Comparison of ENCODE assay signal across 17 mouse cellular contexts in the genomic region with DNA sequence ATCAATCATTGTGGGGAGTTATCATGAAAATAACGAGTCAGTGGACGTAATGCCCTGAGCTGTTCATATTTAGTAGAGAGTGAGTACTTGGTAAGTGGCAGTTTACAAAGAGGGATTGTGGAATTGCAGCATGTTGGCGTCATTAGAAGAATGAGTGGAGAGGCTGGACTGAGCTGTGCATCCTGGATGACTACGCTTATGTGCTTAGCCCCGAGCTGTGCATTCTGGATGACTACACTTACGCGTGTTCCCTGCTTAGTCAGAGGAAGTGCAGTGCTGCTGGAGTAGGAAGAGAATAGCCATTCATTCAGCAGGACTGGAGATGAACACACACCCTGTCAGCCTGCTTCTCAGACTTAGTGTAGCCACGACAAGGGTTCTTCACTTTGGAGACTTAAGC.
A peak's percentile ranks its signal among the peaks of the same experiment; 100 is the strongest.
DNase-seq lines count a peak whose midpoint lies in the region.
"Had no signal": no experiment of that assay in that cellular context is flagged by ENCODE, and none has a peak within 500 bp of the region (broad histone marks: within the 10 kb centered on the region; RNA-seq: fewer than 3 reads in every experiment).

No protein-coding gene starts in this region.

- DNase-seq in retina, postnatal 1 day: peak; percentile 46
- no peak for DNase-seq in retina, embryonic 14.5 days (ENCODE audit: low spot score)
- DNase-seq in Muller cell, postnatal 12 days (ENCODE audit: inconsistent ontology term): peak; percentile 54
- peak; percentile 39 for DNase-seq in brain, adult 2 months (ENCODE audit: low read depth, low spot score)
- no peak for DNase-seq in right cerebral cortex, postnatal 10 days (ENCODE audit: low spot score in 2 of 2)
- no peak for DNase-seq in spleen, postnatal 14 days (ENCODE audit: low spot score in 2 of 2)
- DNase-seq in urinary bladder, postnatal 25 days (ENCODE audit: low spot score): no peak
- DNase-seq: adrenal gland, postnatal 14 days; B cell, adult 2 months; cerebellum, adult 11-12 months; cerebellum, adult 8-10 months; cerebellum, postnatal 10 days; cerebellum, postnatal 36 days; embryo, embryonic 11 days; gastrocnemius, postnatal 25 days; heart, adult 2 months; kidney, adult 11 months had no signal

Comparison
In these comparisons a context has a peak if more than half of its experiments do, and no peak if none do; other contexts are left out.
1. DNase-seq: peak in retina, postnatal 1 day (single experiment), Muller cell, postnatal 12 days (single experiment) and brain, adult 2 months (single experiment); none in retina, embryonic 14.5 days (single experiment), right cerebral cortex, postnatal 10 days (0 of 2), spleen, postnatal 14 days (0 of 2) and urinary bladder, postnatal 25 days (single experiment).